Mouse (Mus musculus): ENCODE measurements around the gene 4931409K22Rik. TPM values are rescaled to one million over a fixed set of nuclear protein-coding genes. Genes with fewer than 3 reads are reported as not detected.
A peak's percentile ranks its signal among the peaks of the same experiment; 100 is the strongest.

The 4931409K22Rik gene
- polyA plus RNA-seq, 1 experiment = 0.18 TPM

DNA sequence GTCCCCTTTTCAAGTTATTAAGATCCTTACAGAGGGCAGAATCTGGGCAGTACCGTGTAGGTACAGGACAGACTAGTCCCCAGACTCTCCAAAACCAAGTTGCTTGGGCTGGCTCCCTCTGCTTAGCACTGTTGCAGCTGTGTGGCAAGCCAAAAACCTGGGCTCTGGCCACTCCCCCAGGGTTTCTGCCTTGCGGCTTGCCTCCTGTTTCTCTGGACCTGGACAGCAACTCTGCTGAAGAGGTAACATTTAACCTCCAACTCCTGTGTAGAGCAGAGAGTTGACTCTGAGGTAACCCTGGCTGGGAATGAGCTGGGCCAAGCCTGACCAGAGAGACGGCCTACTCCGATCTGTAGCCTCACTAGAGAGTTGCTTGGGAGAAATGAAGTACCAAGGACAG is 53.8 kb downstream of the 4931409K22Rik start:
- no peak for DNase-seq (ENCODE audit: extremely low spot score in 1 of 2, low spot score in 1 of 2)

DNA sequence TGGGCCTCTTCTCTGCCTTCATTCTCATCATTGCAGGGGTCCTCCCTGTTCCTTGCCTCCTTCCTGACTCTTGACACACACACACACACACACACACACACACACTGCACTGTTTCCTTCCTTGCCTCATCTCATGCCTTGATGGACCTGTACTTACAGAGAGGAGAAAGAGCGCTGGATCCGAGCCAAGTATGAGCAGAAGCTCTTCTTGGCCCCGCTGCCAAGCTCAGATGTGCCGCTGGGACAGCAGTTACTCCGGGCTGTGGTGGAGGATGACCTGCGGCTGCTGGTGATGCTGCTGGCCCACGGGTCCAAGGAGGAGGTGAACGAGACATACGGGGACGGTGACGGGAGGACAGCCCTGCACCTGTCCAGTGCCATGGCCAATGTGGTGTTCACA is 55.8 kb downstream of the 4931409K22Rik start:
- no peak for DNase-seq (ENCODE audit: extremely low spot score in 1 of 2, low spot score in 1 of 2)

GRCm38 (mm10) chr5:24499113-24499512 is 57.5 kb downstream of the 4931409K22Rik start:
- peak in 1 of 2 experiments; percentile 59 for DNase-seq (ENCODE audit: extremely low spot score in 1 of 2, low spot score in 1 of 2)

GRCm38 (mm10) chr5:24497526-24497925 is 59.1 kb downstream of the 4931409K22Rik start:
- no peak for DNase-seq (ENCODE audit: extremely low spot score in 1 of 2, low spot score in 1 of 2)

DNA sequence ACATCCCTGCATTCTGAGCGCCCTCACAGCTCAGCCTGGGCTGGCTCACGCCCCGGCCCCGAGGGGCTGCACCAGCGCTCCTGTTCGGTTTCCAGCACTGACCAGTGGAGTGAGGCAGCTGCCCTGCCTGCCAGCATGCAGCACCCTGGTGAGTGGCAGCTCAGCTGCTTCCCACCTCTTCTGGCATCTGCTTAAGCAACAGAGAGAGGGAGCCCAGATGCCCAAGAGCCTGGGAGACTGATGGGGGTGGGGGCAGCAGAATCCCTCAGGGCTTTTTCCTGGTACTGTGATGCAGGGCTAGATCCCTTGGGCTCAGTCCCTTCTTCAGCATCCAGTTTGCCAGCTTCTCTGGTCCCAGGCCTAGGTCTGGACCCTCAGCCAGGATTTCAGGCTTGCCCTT is 59.9 kb downstream of the 4931409K22Rik start:
- DNase-seq (ENCODE audit: extremely low spot score in 1 of 2, low spot score in 1 of 2) = no peak

GRCm38 (mm10) chr5:24495019-24495418 is 61.6 kb downstream of the 4931409K22Rik start:
- DNase-seq (ENCODE audit: extremely low spot score in 1 of 2, low spot score in 1 of 2) = no peak

Other genes with a start within 250 kb of the 4931409K22Rik start
- 65.0 and 65.8 TPM in 2 replicates for gene Kcnh2, start 205.2 kb downstream of the 4931409K22Rik start, polyA plus RNA-seq (2012; rRNA removed)
- 10.1 and 10.7 TPM in 2 replicates for gene Nos3, start 192.0 kb downstream of the 4931409K22Rik start, polyA plus RNA-seq (2012; rRNA removed)
- gene Atg9b, start 164.7 kb downstream of the 4931409K22Rik start, polyA plus RNA-seq (2012; rRNA removed) = 3.0 and 4.7 TPM in 2 replicates
- gene Abcb8, start 163.1 kb downstream of the 4931409K22Rik start, polyA plus RNA-seq (2012; rRNA removed) = 49.5 and 53.9 TPM in 2 replicates
- gene Asic3, start 143.4 kb downstream of the 4931409K22Rik start, polyA plus RNA-seq (2012; rRNA removed) = 0.86 and 0.92 TPM in 2 replicates
- gene Cdk5, start 133.3 kb downstream of the 4931409K22Rik start, polyA plus RNA-seq (2012; rRNA removed) = 214 and 226 TPM in 2 replicates
- 32.2 and 32.3 TPM in 2 replicates for gene Slc4a2, start 133.0 kb downstream of the 4931409K22Rik start, polyA plus RNA-seq (2012; rRNA removed)
- gene Fastk, start 111.5 kb downstream of the 4931409K22Rik start, polyA plus RNA-seq (2012; rRNA removed) = 223 and 235 TPM in 2 replicates
- gene Tmub1, start 109.0 kb downstream of the 4931409K22Rik start, polyA plus RNA-seq (2012; rRNA removed) = 42.7 and 43.7 TPM in 2 replicates
- 390 and 432 TPM in 2 replicates for gene Agap3, start 104.6 kb downstream of the 4931409K22Rik start, polyA plus RNA-seq (2012; rRNA removed)
- gene Gbx1, start 29.6 kb downstream of the 4931409K22Rik start, polyA plus RNA-seq (2012; rRNA removed) = 0.04 TPM in 2 replicates
- 0.42 and 0.62 TPM in 2 replicates for gene Asb10, start 15.8 kb downstream of the 4931409K22Rik start, polyA plus RNA-seq (2012; rRNA removed)
- gene Abcf2, start 20.7 kb upstream of the 4931409K22Rik start, polyA plus RNA-seq (2012; rRNA removed) = 78.1 and 86.2 TPM in 2 replicates
- gene Chpf2, start 29.9 kb upstream of the 4931409K22Rik start, polyA plus RNA-seq (2012; rRNA removed) = 47.1 and 50.5 TPM in 2 replicates
- 116 and 135 TPM in 2 replicates for gene Smarcd3, start 67.6 kb upstream of the 4931409K22Rik start, polyA plus RNA-seq (2012; rRNA removed)
- gene Nub1, start 128.7 kb upstream of the 4931409K22Rik start, polyA plus RNA-seq (2012; rRNA removed) = 79.9 and 80.0 TPM in 2 replicates
- 1.1 and 1.3 TPM in 2 replicates for gene Wdr86, start 173.9 kb upstream of the 4931409K22Rik start, polyA plus RNA-seq (2012; rRNA removed)
- not detected in 2 replicates for gene Crygn, start 201.2 kb upstream of the 4931409K22Rik start, polyA plus RNA-seq (2012; rRNA removed)